Mouse (Mus musculus) limb, embryonic 14.5 days (tissue): Measurements from ENCODE around the gene Gja10. TPM values are rescaled to one million over a fixed set of nuclear protein-coding genes. Genes with fewer than 3 reads are reported as not detected.

Experiments used
- ATAC-seq: fragments of 200-750 bp; cut with Nextera tagmentation; 2 replicates; pipeline ENCODE4 v1.8.0; 2017; ENCODE audit warnings: low read depth, moderate number of reproducible peaks, moderate TSS enrichment; ENCODE audit not compliant: low FRiP score
- DNase-seq: peaks from one replicate; pipeline ENCODE4 v3.0.0-alpha.2; 2015; ENCODE audit warnings: low spot score
- H3K27ac ChIP-seq: fragments of 300-500 bp; sonication (generic); replicated peaks from 2 replicates; pipeline ENCODE4 v1.5.1; 2014; ENCODE audit warnings: low read depth, mild to moderate bottlenecking, low read length, moderate library complexity, mixed read lengths
- H3K27me3 ChIP-seq: fragments of 300-500 bp; sonication (generic); 2 replicates; pipeline ENCODE4 v1.6.1; 2014; ENCODE audit warnings: low read length, mixed read lengths; ENCODE audit not compliant: control insufficient read depth, insufficient read depth
- H3K36me3 ChIP-seq: fragments of 300-500 bp; sonication (generic); 2 replicates; pipeline ENCODE4 v1.6.1; 2014; ENCODE audit warnings: mild to moderate bottlenecking, low read length, moderate library complexity, mixed read lengths; ENCODE audit not compliant: control insufficient read depth, insufficient read depth
- H3K4me1 ChIP-seq: fragments of 300-500 bp; sonication (generic); 2 replicates; pipeline ENCODE4 v1.6.1; 2014; ENCODE audit warnings: antibody characterized with exemption, low read length, mixed read lengths; ENCODE audit not compliant: control insufficient read depth, insufficient read depth
- H3K4me2 ChIP-seq: fragments of 300-500 bp; sonication (generic); replicated peaks from 2 replicates; pipeline ENCODE4 v1.6.1; 2014; ENCODE audit warnings: low read depth, mild to moderate bottlenecking, low read length, moderate library complexity; ENCODE audit not compliant: severe bottlenecking
- H3K4me3 ChIP-seq: fragments of 300-500 bp; sonication (generic); replicated peaks from 2 replicates; pipeline ENCODE4 v1.5.1; 2014; ENCODE audit warnings: low read length
- H3K9ac ChIP-seq: fragments of 300-500 bp; sonication (generic); 2 replicates; pipeline ENCODE4 v1.6.1; 2014; ENCODE audit warnings: mild to moderate bottlenecking, low read depth, low read length, moderate library complexity; ENCODE audit not compliant: severe bottlenecking
- H3K9me3 ChIP-seq: fragments of 300-500 bp; sonication (generic); 2 replicates; pipeline ENCODE4 v1.6.1; 2016; ENCODE audit warnings: low read length; ENCODE audit not compliant: control insufficient read depth
- POLR2A ChIP-seq: fragments of 200-500 bp; IDR thresholded peaks from 2 replicates; pipeline ENCODE4 v1.8.0; 2012; ENCODE audit warnings: inconsistent platforms, mild to moderate bottlenecking, moderate library complexity, borderline replicate concordance; ENCODE audit not compliant: insufficient read depth, insufficient read length; ENCODE audit errors: extremely low read depth
- WGBS: fragments of 180-500 bp; shearing (Covaris S2); extraction: QIAGEN DNeasy Blood & Tissue Kit; methylation state at CpG from one replicate; pipeline ENCODE4 v1.1.7; 2014; 5-methylcytosine and 5-hydroxymethylcytosine counted together
- polyA plus RNA-seq, 2 experiments: library from polyadenylated mRNA; depleted of rRNA in 1 of 2; stranded (reverse) in 1 of 2; unstranded in 1 of 2; fragments of >200 nt; fragmentation: Nextera tagmentation in 1 of 2; extraction: Ambion mirVana in 1 of 2; gene quantifications; 2 replicates each; pipeline versions ENCODE4 v1.2.1 to v1.2.3; 2012 to 2014

Gene Gja10
- polyA plus RNA-seq, 2 experiments, result not detected

GRCm38 (mm10) chr4:32569995-32570938 is 32.3 kb downstream of the Gja10 start:
- no peak overlapping the region for H3K4me2 ChIP-seq
- H3K9me3 ChIP-seq, result no peaks in the 10 kb centered on the region
- H3K36me3 ChIP-seq, result no peaks in the 10 kb centered on the region
- no peaks in the 10 kb centered on the region for H3K4me1 ChIP-seq
- no peak overlapping the region for H3K4me3 ChIP-seq
- H3K9ac ChIP-seq, result no peak overlapping the region
- ATAC-seq (no peak), DNase-seq (no peak)
- H3K27ac ChIP-seq, result no peak overlapping the region
- WGBS, result 63% methylated on average over 17 of the region's 17 CpGs
- H3K27me3 ChIP-seq, result no peaks in the 10 kb centered on the region
- TF ChIP-seq POLR2A, result no peak

DNA sequence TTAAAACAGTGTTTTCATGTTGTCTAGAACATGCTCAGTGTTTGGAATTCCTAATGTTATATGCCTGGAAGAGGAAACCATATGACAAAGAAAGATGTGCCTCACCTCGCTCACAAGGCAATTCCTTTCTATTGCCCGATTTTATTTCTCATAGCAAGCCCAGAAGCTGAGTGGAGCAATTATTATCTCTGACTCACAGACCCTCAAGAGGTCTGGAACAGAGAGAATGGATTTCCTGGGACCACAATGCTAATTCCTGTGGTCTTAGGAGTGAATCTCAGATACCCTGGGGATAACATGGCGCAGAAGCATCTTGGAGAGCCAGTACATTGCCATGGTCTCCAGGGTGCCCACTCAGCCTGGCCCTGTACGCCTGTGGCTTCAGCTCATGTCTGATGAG is 33.5 kb downstream of the Gja10 start:
- ATAC-seq (no peak), DNase-seq (no peak)
- WGBS, result 78% methylated on average over 4 of the region's 4 CpGs
- H3K4me2 ChIP-seq, result no peak overlapping the region
- no peak overlapping the region for H3K4me3 ChIP-seq
- no peak overlapping the region for H3K9ac ChIP-seq
- no peak for TF ChIP-seq POLR2A
- no peaks in the 10 kb centered on the region for H3K9me3 ChIP-seq
- H3K27me3 ChIP-seq, result no peaks in the 10 kb centered on the region
- H3K36me3 ChIP-seq, result 0 out of 2 replicates have a peak, but pooled peaks cover 4% of the 10 kb centered on the region
- no peak overlapping the region for H3K27ac ChIP-seq
- no peaks in the 10 kb centered on the region for H3K4me1 ChIP-seq

DNA sequence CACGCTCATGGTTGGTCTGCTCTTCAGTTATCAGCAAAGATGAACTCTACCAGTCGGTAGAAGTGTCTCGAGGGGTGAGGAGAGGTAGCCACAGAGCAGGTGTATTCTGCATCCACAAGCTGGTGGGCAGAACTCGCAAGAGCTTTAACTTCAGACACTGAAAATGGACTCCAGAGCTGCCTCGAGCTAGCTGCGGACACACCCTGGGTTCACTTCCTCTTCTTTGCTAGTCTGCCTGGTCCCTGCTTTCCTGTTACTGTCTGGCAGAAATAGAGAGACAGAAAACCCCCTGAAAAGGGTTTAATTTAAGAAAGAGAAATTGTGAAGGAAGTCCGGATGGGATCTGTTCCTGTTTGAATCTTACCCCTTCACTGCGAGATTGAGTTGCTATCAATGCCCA is 37.6 kb downstream of the Gja10 start:
- H3K4me3 ChIP-seq, result no peak overlapping the region
- no peaks in the 10 kb centered on the region for H3K4me1 ChIP-seq
- no peak overlapping the region for H3K9ac ChIP-seq
- 87% methylated on average over 8 of the region's 8 CpGs for WGBS
- no peaks in the 10 kb centered on the region for H3K9me3 ChIP-seq
- no peak for DNase-seq
- H3K36me3 ChIP-seq, result peaks cover 22% of the 10 kb centered on the region
- no peak for TF ChIP-seq POLR2A
- no peaks in the 10 kb centered on the region for H3K27me3 ChIP-seq
- no peak for ATAC-seq
- H3K27ac ChIP-seq, result no peak overlapping the region
- no peak overlapping the region for H3K4me2 ChIP-seq

DNA sequence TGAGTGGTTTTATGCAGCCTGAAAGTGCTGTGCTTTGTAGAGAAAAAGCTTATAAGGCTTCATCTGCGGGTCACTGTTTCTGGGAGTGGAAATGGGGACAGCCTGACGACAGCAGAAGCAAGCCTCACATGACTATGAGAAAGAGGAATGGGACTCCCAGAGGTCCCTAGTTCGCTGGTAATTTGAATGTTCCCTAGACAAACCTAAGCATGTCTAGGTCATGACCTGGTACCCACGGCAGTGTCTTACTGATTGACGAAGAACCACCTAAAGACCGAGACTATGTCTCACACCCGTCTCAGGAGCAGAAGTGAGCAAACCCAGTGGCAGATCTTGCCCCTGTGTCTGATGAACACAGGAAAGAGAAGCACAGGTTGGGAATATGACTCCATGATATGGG is 38.1 kb downstream of the Gja10 start:
- Histone ChIP-seq H3K4me1 (no peaks in the 10 kb centered on the region), H3K9me3 (no peaks in the 10 kb centered on the region), H3K27me3 (no peaks in the 10 kb centered on the region), H3K27ac (no peak overlapping the region), H3K36me3 (peaks cover 22% of the 10 kb centered on the region), H3K9ac (no peak overlapping the region), H3K4me3 (no peak overlapping the region), H3K4me2 (no peak overlapping the region)
- TF ChIP-seq POLR2A, result no peak
- WGBS, result 91% methylated on average over 7 of the region's 7 CpGs
- DNase-seq (no peak), ATAC-seq (no peak)

DNA sequence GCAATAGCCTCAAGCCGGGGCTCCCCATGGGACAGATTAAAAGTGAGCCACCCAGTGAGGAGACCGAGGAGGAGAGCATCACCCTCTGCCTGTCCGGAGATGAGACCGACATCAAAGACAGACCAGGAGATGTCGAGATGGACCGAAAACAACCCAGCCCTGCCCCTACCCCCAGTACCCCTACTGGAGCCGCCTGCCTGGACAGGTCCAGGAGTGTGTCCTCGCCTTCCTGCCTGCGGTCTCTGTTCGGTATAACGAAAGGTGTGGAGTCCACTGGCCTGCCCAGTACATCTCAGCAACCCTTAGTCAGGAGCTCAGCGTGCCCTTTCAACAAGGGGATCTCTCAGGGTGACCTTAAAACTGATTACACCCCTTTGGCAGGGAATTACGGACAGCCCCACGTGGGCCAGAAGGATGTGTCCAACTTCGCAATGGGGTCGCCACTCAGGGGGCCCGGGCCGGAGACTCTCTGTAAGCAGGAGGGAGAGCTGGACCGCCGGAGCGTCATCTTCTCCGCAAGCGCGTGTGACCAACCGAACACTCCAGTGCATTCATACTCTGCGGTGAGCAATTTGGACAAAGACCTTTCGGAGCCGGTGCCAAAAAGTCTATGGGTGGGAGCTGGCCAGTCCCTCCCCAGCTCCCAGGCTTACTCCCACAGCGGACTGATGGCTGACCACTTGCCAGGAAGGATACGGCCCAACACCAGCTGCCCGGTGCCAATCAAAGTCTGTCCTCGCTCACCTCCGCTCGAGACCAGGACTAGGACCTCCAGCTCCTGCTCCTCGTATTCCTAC is 40.0 kb downstream of the Gja10 start:
- Histone ChIP-seq H3K27me3 (no peaks in the 10 kb centered on the region), H3K4me2 (no peak overlapping the region), H3K27ac (no peak overlapping the region), H3K9ac (no peak overlapping the region), H3K9me3 (no peaks in the 10 kb centered on the region), H3K4me3 (no peak overlapping the region), H3K36me3 (peaks cover 22% of the 10 kb centered on the region), H3K4me1 (no peaks in the 10 kb centered on the region)
- TF ChIP-seq POLR2A, result no peak
- 94% methylated on average over 35 of the region's 35 CpGs for WGBS
- ATAC-seq, result no peak
- no peak for DNase-seq
